Mouse (Mus musculus): ENCODE data around the gene Exosc3.
"Not testable (repeated sequence)": the region's sequence is repeated elsewhere in the genome, so short reads cannot be mapped to it uniquely, and the experiment has no call there.

Gene Exosc3

DNA sequence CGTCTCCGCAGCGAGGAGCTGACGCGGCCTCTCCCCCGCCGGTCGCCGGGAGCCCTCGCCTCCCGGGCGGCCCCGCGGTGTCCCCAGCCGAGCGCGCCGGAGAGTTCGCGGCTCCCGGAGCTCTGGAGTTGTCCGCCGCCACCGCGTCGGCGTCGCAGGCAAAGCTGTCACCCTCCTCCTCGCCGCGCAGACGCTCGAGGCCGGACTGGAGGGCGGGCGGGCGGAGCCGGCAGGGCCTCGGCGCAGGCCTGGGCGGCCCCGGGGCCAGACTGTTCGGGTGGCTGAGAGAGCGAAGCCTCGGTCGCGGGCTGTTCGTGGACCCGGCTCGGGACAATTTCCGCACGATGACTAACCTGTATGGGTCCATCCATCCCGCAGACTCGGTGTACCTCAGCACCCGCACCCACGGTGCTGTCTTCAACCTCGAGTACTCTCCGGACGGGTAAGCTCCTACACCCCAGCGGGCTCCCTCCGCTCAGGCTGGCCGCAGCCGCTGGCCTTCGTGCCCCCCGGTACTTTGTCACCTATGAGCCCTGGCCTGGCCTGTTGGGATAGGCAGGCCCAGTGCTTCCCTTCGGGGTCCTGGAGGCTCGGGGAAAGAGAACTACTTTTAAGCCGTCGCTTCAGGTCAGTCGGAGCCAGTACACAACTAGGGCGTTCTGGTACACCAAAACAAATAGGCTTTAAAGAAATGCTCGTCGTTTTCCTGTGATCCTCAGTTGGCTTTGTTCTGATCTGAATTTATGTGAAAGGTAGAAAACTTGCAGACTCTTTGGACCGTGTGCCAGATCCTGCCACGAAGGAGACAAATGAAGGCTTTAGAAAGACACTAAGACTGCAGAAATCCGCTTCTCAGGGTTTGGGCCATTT lies at the start of gene Exosc3:
Gene Exosc3 (minus strand): TSS at position 447 of the 870 bp plus-strand sequence.
- DNase-seq (ENCODE audit: low read depth) = peak; percentile 41

- no peak for DNase-seq (ENCODE audit: low read depth)
Observed at GRCm38 (mm10) chr4:45392099-45392498, 49.6 kb upstream of the Exosc3 start.

DNA sequence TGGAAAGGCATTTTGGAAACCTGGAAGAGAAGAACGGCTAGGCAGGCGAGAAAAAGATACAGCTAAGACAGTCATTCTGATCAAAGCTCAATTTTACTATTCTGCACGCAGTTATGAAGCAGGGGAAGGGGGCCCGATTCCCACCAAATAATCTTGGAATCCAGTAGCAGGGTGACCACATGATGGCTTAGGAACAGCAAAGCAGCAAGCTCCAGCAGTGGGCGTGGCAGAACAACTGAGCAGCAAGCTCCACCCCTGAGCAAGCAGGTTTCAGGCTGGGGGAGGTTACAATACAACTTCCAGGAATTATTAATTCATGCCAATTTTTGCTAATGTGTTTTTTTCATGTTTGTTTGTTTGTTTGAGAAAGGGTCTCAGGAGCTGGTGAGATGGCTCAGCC lies 44.8 kb upstream of the Exosc3 start:
- DNase-seq (ENCODE audit: low read depth) = not testable (repeated sequence)

GRCm38 (mm10) chr4:45382133-45382532 lies 39.6 kb upstream of the Exosc3 start:
- not testable (repeated sequence) for DNase-seq (ENCODE audit: low read depth)

DNA sequence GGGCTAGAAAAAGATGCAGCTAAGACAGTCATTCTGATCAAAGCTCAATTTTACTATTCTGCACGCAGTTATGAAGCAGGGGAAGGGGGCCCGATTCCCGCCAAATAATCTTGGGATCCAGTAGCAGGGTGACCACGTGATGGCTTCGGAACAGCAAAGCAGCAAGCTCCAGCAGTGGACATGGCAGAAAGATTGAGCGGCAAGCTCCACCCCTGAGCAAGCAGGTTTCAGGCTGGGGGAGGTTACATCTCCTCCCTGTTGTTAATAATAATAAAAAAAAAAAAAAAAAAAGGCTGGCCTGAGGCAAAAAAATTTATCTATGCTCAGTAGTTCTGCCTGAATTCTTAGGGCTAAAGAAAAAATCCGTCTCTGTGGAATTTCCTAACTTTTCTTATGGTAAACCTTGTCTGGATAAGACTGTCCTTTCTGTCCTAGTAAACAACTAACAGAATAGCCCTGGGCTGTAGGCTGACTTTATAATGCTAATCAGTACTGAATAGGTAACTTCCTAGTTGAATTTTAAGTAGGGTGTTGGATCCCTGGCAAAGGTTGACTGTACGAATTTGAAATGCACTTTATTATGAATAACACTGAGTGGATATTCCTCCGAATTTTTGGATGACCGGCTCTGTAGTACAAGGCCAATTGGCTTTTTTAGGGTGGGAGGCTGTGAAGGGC lies 38.5 kb upstream of the Exosc3 start:
- DNase-seq (ENCODE audit: low read depth) = not testable (repeated sequence)

- DNase-seq (ENCODE audit: low read depth) = no peak
Observed at GRCm38 (mm10) chr4:45376573-45376972, 34.0 kb upstream of the Exosc3 start.

DNA sequence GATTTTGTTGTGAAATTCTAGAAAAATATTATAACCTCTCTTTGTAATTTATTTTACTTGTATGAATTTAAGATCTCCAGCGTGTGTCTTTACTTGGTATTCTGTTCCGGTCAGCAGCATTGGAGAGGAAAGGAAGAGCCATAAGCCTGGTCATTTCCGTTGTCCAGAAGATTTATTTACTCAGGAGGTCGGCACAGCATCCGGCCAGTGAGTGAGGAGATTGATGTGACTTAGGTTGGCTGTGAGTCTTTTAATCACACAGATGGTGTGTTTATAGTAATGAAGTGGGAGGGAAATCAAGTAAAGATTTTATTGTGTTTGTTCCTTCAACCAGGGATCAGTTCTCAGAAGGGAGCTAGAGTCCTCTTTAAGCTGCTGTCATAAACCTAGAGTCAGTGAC lies 32.3 kb upstream of the Exosc3 start:
- DNase-seq (ENCODE audit: low read depth) = no peak

DNA sequence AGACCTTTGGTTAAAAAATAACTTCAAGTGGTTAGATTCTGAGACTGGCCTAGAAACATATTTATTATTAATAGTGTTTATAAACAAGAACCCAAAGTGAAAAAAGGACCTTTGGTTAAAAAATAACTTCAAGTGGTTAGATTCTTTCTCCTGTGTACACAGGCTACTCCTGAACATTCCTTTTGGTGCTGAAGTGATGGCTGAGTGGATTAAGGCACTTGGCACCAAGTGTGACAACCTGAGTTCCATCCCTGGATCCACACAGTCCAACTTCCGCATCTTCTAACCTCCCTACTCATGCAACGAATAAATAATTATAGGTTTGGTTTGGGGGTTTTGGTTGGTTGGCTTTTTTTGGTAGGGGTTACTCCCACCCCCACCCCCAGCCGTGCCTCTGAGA lies 28.7 kb upstream of the Exosc3 start:
- no peak for DNase-seq (ENCODE audit: low read depth)

GRCm38 (mm10) chr4:45356653-45357052 lies 14.1 kb upstream of the Exosc3 start:
- peak; percentile 65 for DNase-seq (ENCODE audit: low read depth)

DNA sequence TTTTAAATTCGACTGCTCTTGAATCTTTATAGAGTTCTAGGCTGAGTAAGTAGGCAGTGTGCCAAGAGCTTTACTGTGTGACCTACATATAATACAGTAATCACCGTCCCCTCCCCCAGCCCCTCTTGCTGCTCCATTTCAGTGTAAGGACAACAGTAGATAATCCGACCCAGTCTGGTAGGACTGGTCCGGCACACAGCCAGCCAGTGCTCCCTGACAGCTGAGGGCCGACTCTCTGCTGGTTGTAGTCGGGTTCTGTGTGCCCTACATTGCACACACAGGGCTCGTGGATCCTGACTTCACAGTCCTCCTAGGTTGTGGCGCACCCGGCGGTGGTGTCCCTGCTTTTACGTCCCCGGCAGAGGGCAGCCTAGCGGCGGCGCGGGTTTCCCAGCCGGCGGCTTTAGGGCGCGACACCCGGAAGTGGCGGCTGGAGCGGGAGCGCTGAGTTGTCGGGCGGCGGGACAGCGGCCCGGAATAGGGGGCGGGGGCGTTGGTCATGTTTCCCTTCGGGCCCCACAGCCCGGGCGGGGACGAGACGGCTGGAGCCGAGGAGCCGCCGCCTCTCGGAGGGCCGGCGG lies 773 bp downstream of the Exosc3 start, which contains the start of gene Dcaf10:
Gene Dcaf10 (plus strand): TSS at position 433 of the 581 bp plus-strand sequence.
- DNase-seq (ENCODE audit: low read depth) = peak; percentile 92

DNA sequence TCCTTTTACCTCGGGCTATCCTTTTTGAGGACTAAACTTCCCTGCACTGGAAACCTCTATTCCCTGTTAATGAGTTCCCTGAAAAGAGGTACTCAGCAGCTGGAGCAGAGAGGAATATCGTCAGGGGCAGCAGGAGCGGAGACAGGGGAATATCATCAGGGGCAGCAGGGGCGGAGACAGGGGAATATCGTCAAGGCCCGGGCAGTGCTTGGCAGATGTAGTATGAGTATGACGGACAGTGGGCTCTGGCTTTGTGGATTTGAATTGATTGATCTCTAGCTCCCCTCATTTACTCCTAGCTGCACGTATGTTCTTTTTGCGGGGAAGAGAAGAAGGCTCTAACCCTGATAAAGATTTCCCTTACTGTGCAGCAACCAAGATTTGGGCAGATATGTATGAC lies 1.3 kb downstream of the Exosc3 start:
- no peak for DNase-seq (ENCODE audit: low read depth)

GRCm38 (mm10) chr4:45332466-45332865 lies 10.1 kb downstream of the Exosc3 start:
- peak; percentile 74 for DNase-seq (ENCODE audit: low read depth)

- DNase-seq (ENCODE audit: low read depth) = no peak
Observed at GRCm38 (mm10) chr4:45331139-45331538, 11.4 kb downstream of the Exosc3 start.

GRCm38 (mm10) chr4:45320159-45320816 lies 22.2 kb downstream of the Exosc3 start:
- peak; percentile 90 for DNase-seq (ENCODE audit: low read depth)

GRCm38 (mm10) chr4:45311056-45311455 lies 31.5 kb downstream of the Exosc3 start:
- no peak for DNase-seq (ENCODE audit: low read depth)

GRCm38 (mm10) chr4:45308606-45309005 lies 33.9 kb downstream of the Exosc3 start:
- DNase-seq (ENCODE audit: low read depth) = no peak

- peak; percentile 37 for DNase-seq (ENCODE audit: low read depth)
Observed at GRCm38 (mm10) chr4:45308046-45308445, 34.5 kb downstream of the Exosc3 start.

- DNase-seq (ENCODE audit: low read depth) = no peak
Observed at GRCm38 (mm10) chr4:45305536-45305935, 37.0 kb downstream of the Exosc3 start.

DNA sequence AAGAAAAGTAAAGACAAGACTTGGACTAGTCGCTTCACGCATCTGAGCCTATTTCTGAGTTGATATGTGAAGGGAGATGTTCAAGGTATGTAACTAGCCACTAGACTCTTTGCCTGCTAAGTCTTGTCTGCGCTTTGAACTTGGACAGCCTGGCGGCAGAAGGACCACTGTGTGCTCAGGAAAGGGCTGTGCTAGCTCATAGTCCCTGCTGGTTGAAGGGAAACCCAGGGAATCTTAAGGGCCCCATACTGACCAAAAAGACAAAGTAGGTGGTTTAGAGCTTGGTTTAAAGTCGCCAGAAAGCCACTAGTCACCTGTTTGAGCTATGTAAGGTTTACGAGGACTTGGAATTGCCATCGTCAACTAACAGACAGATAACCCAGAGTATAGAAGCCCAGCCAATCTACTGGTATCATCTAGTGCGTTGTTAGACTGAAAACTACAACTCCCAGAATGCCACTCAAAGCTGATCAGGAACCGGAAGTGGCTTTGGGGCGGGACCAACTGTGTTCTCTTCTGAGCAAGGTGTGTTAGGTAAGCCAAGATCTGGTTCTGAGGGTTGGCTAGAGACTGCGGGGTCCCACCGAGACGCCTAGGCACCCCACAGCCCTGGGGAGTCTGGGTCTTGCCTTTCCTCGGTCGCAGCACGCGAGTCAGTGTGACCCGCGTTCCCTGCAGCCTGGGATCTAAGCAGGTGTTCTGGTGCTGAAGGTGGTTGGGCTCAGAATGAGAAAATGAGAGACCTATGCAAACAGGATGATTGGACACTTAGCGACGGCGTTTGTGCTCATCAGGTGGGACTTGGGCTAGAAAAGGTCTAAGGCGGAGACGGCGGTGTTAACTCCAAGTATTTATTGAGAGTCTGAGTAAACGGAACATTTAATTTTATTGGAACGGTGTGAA lies 45.6 kb downstream of the Exosc3 start, which contains the start of gene Trmt10b:
Gene Trmt10b (plus strand): TSS at position 466 of the 903 bp plus-strand sequence.
- DNase-seq (ENCODE audit: low read depth) = peak; percentile 87

DNA sequence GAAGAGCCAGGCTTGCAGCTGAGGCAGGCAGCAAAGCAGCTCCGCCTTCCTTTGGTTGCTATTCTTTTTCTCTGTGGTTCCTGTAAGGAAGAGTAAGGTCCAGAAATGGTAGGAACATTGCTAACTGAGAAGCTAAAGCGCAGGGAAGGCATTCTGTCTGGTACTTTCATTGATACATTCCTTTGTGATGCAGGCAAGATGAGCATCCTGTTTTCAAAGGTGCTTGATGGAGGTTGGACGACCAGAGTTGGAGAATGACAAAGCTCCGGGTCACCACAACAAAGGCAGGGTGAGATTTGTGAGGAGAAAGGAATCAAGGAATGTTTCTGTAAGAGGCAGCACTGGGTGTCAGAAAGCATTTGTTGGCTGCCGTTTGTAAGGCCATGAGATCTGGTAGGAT lies 54.6 kb downstream of the Exosc3 start:
- DNase-seq (ENCODE audit: low read depth) = no peak

GRCm38 (mm10) chr4:45286318-45286717 lies 56.2 kb downstream of the Exosc3 start:
- peak; percentile 57 for DNase-seq (ENCODE audit: low read depth)

All from 416B (cell line).